Mouse (Mus musculus) right cerebral cortex, postnatal 25 days (tissue): ENCODE measurements around the gene Olfr1282.
"Not testable (repeated sequence)": the region's sequence is repeated elsewhere in the genome, so short reads cannot be mapped to it uniquely, and the experiment has no call there.

Source experiments
- DNase-seq: peaks from one replicate; pipeline ENCODE4 v3.0.0; 2022

Olfr1282 gene

GRCm38 (mm10) chr2:111335976-111336375 is at the start of gene Olfr1282:
Olfr1282 (minus strand) TSS chr2:111336076.
- no peak for DNase-seq

GRCm38 (mm10) chr2:111375222-111375621 is 39.3 kb upstream of the Olfr1282 start, which contains the start of gene Olfr1284:
Olfr1284 (plus strand) TSS chr2:111375522.
- DNase-seq = no peak

GRCm38 (mm10) chr2:111366490-111366889 is 30.6 kb upstream of the Olfr1282 start, which contains the start of gene Olfr1283:
Olfr1283 (plus strand) TSS chr2:111366790.
- no peak for DNase-seq

DNA sequence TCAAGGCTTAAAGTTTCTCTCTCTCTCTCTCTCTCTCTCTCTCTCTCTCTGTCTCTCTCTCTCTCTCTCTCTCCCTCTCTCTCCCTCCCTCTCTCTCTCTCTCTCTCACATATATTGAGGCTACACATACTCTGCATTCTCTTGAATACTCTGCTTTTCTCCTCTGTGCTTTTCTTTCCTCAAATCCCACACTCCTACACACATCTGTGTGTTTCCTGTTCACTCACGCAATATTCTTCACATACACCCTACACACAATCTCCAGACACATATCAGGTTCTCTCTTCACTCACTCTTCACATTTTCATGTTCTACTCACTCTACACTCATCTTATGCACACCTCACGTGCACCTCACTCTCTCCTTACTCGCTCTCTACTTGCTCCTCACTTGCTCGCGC is 2.2 kb downstream of the Olfr1282 start:
- not testable (repeated sequence) for DNase-seq

DNA sequence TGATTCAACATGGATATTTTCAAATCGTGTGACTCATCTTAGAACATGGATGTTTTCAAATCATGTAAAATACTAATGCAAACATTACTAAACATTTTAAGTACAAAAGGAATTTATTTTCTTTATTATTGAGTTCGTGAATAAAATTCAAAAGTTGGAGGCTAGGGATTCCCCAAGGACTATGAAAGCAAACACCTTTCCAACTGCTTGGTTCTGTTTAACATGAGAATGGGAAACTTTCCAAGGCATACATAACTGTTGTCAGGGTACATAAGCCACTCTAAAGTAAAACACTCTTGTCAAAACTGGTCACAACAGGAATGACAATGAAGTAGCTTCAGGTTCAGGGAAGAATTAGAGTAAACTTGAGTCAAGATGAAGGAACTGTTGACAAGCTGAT is 9.7 kb downstream of the Olfr1282 start, which contains the start of gene Olfr1281:
Gene Olfr1281, plus strand, starts transcription at position 301 of the 400 bp plus-strand sequence.
- no peak for DNase-seq

GRCm38 (mm10) chr2:111313717-111314116 is 22.2 kb downstream of the Olfr1282 start, which contains the start of gene Olfr1280:
Olfr1280 (plus strand) TSS chr2:111314017.
- DNase-seq = no peak

DNA sequence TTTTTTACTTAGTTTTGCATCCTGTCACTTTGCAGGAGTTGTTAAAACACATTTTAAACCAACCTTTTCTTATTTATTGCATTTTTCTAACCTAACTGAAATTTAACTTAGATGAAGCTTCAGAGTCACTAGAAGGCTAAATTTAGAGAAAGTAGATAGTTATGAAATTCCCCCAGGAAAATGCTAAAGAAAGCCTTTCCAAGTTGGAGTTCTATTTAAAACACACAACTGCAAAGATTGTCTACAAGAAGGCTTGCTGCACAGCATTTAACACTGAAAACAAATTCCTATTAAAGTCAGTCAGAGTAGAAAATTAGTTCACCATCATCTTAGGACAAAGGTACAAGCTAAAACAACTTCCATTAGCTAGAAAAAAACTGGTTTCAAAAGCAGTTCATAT is 35.5 kb downstream of the Olfr1282 start, which contains the start of gene Olfr1279:
Gene Olfr1279, plus strand, starts transcription at position 262 of the 400 bp plus-strand sequence.
- DNase-seq = no peak

DNA sequence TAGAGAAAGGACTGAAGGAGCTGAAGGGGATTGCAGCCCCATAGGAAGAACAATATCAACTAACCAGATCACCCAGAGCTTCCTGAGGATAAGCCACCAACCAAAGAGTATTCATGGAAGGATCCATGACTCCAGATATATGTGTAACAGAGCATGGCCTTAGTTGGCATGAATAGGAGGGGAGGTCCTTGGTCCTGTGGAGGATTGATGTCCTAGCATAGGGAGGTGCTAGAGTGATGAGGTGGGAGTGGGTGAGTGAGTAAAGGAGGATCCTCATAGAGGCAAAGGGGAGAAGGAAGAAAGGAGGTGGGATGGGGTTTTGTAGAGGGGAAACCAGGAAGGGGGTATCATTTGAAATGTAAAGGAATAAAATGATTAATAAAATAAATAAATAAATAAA is 37.3 kb downstream of the Olfr1282 start:
- DNase-seq = no peak

DNA sequence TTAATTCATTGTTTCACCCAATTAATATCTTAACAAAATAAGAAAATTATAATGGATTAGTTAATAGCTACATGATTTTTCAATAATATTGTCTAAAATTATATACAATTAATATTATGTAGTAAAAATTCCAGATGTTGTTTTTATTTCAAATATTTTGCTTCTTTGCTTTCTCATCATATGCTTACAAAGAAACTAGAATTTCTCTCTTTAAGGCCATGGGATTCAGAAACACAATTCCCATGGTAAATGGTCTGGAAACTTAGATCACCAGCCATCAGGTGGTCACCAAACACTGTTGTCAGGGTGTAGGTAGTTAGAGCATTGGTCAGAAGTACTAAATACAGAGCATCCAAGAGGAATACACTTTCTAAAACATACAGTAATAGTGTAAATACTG is 46.0 kb downstream of the Olfr1282 start, which contains the start of gene Olfr1278:
Gene Olfr1278, plus strand, starts transcription at position 301 of the 400 bp plus-strand sequence.
- no peak for DNase-seq
